Mouse (Mus musculus): ENCODE results near the gene St3gal3. TPM values are rescaled to one million over a fixed set of nuclear protein-coding genes. Genes with fewer than 3 reads are reported as not detected.

Gene St3gal3
- polyA plus RNA-seq, 1 experiment, result 71.2 TPM

GRCm38 (mm10) chr4:117915489-117916105, 219.1 kb downstream of the St3gal3 start:
- Histone ChIP-seq H3K4me3 (replicated peaks; ENCODE audit: insufficient read depth, low read depth, low read length) (peak overlapping the region; percentile 98), H3K4me1 (ENCODE audit: control insufficient read depth, insufficient read depth, low read length) (peaks cover 16% of the 10 kb centered on the region), H3K27ac (ENCODE audit: insufficient read depth, low read length) (peak overlapping the region; percentile 92; the same call in 1 of the 2 replicates), H3K27me3 (ENCODE audit: control insufficient read depth, insufficient read depth, low read length) (no peaks in the 10 kb centered on the region)
- no peak for DNase-seq
- 1% methylated on average over 19 of the region's 19 CpGs for WGBS
- TF ChIP-seq POLR2A (IDR thresholded peaks at IDR 0.05; ENCODE audit: borderline replicate concordance, insufficient read depth, low read length) (no peak), CTCF (IDR thresholded peaks at IDR 0.05; ENCODE audit: borderline replicate concordance, insufficient read depth, low read depth, low read length) (no peak)

GRCm38 (mm10) chr4:117914591-117915442, 219.9 kb downstream of the St3gal3 start, which contains the start of gene Ipo13:
TSS of gene Ipo13 (minus strand) at chr4:117914999.
- under 1% methylated on average over 61 of the region's 61 CpGs for WGBS
- TF ChIP-seq CTCF (IDR thresholded peaks at IDR 0.05; ENCODE audit: borderline replicate concordance, insufficient read depth, low read depth, low read length) (no peak), POLR2A (IDR thresholded peaks at IDR 0.05; ENCODE audit: borderline replicate concordance, insufficient read depth, low read length) (peak; percentile 78)
- H3K4me3 ChIP-seq (replicated peaks; ENCODE audit: insufficient read depth, low read depth, low read length), result peak within 1 kb of the TSS; percentile 98
- H3K4me1 ChIP-seq (ENCODE audit: control insufficient read depth, insufficient read depth, low read length), result peaks cover 16% of the 10 kb centered on the region
- peak within 1 kb of the TSS; percentile 92 for H3K27ac ChIP-seq (ENCODE audit: insufficient read depth, low read length)
- peak; percentile 91 to 97 for DNase-seq
- no peaks in the 10 kb centered on the region for H3K27me3 ChIP-seq (ENCODE audit: control insufficient read depth, insufficient read depth, low read length)

GRCm38 (mm10) chr4:117914031-117914430, 220.7 kb downstream of the St3gal3 start:
- Histone ChIP-seq H3K4me3 (replicated peaks; ENCODE audit: insufficient read depth, low read depth, low read length) (peak overlapping the region; percentile 98), H3K27me3 (ENCODE audit: control insufficient read depth, insufficient read depth, low read length) (no peaks in the 10 kb centered on the region), H3K27ac (ENCODE audit: insufficient read depth, low read length) (peak overlapping the region; percentile 92), H3K4me1 (ENCODE audit: control insufficient read depth, insufficient read depth, low read length) (peaks cover 21% of the 10 kb centered on the region)
- WGBS, result 0% methylated on average over 8 of the region's 8 CpGs
- DNase-seq, result peak; percentile 62 to 66
- TF ChIP-seq CTCF (IDR thresholded peaks at IDR 0.05; ENCODE audit: borderline replicate concordance, insufficient read depth, low read depth, low read length) (no peak), POLR2A (IDR thresholded peaks at IDR 0.05; ENCODE audit: borderline replicate concordance, insufficient read depth, low read length) (0 out of 2 replicates have a peak, but pooled peaks have one; percentile 2)

GRCm38 (mm10) chr4:117913421-117913820, 221.3 kb downstream of the St3gal3 start:
- peak; percentile 82 to 85 for DNase-seq
- whole genome bisulfite sequencing, result 7% methylated on average over 3 of the region's 3 CpGs
- TF ChIP-seq CTCF (IDR thresholded peaks at IDR 0.05; ENCODE audit: borderline replicate concordance, insufficient read depth, low read depth, low read length) (no peak), POLR2A (IDR thresholded peaks at IDR 0.05; ENCODE audit: borderline replicate concordance, insufficient read depth, low read length) (no peak)
- Histone ChIP-seq H3K4me1 (ENCODE audit: control insufficient read depth, insufficient read depth, low read length) (peaks cover 23% of the 10 kb centered on the region), H3K27me3 (ENCODE audit: control insufficient read depth, insufficient read depth, low read length) (no peaks in the 10 kb centered on the region), H3K27ac (ENCODE audit: insufficient read depth, low read length) (peak overlapping the region; percentile 92), H3K4me3 (replicated peaks; ENCODE audit: insufficient read depth, low read depth, low read length) (peak overlapping the region; percentile 98)

- H3K4me1 ChIP-seq (ENCODE audit: control insufficient read depth, insufficient read depth, low read length), result peaks cover 29% of the 10 kb centered on the region
Measured at GRCm38 (mm10) chr4:117912685-117913273, 221.9 kb downstream of the St3gal3 start.

GRCm38 (mm10) chr4:117912131-117912561, 222.6 kb downstream of the St3gal3 start:
- Histone ChIP-seq H3K4me1 (ENCODE audit: control insufficient read depth, insufficient read depth, low read length) (peaks cover 29% of the 10 kb centered on the region), H3K27ac (ENCODE audit: insufficient read depth, low read length) (peak overlapping the region; percentile 92)

More at GRCm38 (mm10) chr4:117912685-117913273, 221.9 kb downstream of the St3gal3 start:
- H3K27ac ChIP-seq (ENCODE audit: insufficient read depth, low read length), result peak overlapping the region; percentile 92
- peak overlapping the region; percentile 98 for H3K4me3 ChIP-seq (replicated peaks; ENCODE audit: insufficient read depth, low read depth, low read length)
- peak in 1 of 2 experiments; percentile 50 for DNase-seq
- TF ChIP-seq CTCF (IDR thresholded peaks at IDR 0.05; ENCODE audit: borderline replicate concordance, insufficient read depth, low read depth, low read length) (no peak), POLR2A (IDR thresholded peaks at IDR 0.05; ENCODE audit: borderline replicate concordance, insufficient read depth, low read length) (no peak)
- WGBS, result 3% methylated on average over 7 of the region's 7 CpGs
- no peaks in the 10 kb centered on the region for H3K27me3 ChIP-seq (ENCODE audit: control insufficient read depth, insufficient read depth, low read length)

GRCm38 (mm10) chr4:117908834-117909453, 225.8 kb downstream of the St3gal3 start:
- Histone ChIP-seq H3K27me3 (ENCODE audit: control insufficient read depth, insufficient read depth, low read length) (no peaks in the 10 kb centered on the region), H3K27ac (ENCODE audit: insufficient read depth, low read length) (peak overlapping the region; percentile 10; the same call in 1 of the 2 replicates), H3K4me1 (ENCODE audit: control insufficient read depth, insufficient read depth, low read length) (peaks cover 53% of the 10 kb centered on the region), H3K4me3 (replicated peaks; ENCODE audit: insufficient read depth, low read depth, low read length) (peak overlapping the region; percentile 9)
- TF ChIP-seq CTCF (IDR thresholded peaks at IDR 0.05; ENCODE audit: borderline replicate concordance, insufficient read depth, low read depth, low read length) (no peak), POLR2A (IDR thresholded peaks at IDR 0.05; ENCODE audit: borderline replicate concordance, insufficient read depth, low read length) (no peak)
- WGBS, result 24% methylated on average over 8 of the region's 8 CpGs
- no peak for DNase-seq

More at GRCm38 (mm10) chr4:117912131-117912561, 222.6 kb downstream of the St3gal3 start:
- no peak for TF ChIP-seq CTCF (IDR thresholded peaks at IDR 0.05; ENCODE audit: borderline replicate concordance, insufficient read depth, low read depth, low read length)
- TF ChIP-seq POLR2A (IDR thresholded peaks at IDR 0.05; ENCODE audit: borderline replicate concordance, insufficient read depth, low read length), result no peak
- WGBS, result 10% methylated on average over 13 of the region's 13 CpGs
- Histone ChIP-seq H3K27me3 (ENCODE audit: control insufficient read depth, insufficient read depth, low read length) (no peaks in the 10 kb centered on the region), H3K4me3 (replicated peaks; ENCODE audit: insufficient read depth, low read depth, low read length) (peak overlapping the region; percentile 98)
- peak; percentile 82 to 83 for DNase-seq

Measured in cerebellum, adult 2 months (tissue).